Mouse (Mus musculus): ENCODE data around the gene Hemgn.

GRCm38 (mm10) chr4:46411489-46411888 lies 1.8 kb downstream of the Hemgn start:
- TF ChIP-seq TBP (IDR thresholded peaks at IDR 0.05; ENCODE audit: low read depth, low read length) (peak; percentile 88), ZC3H11A (IDR thresholded peaks at IDR 0.05; ENCODE audit: low read depth, low read length) (no peak), GATA1 (IDR thresholded peaks at IDR 0.05; ENCODE audit: low read depth, low read length) (no peak), MXI1 (IDR thresholded peaks at IDR 0.05; ENCODE audit: low read depth, low read length) (no peak; the same call in none of the 2 replicates), EP300 (IDR thresholded peaks at IDR 0.05; ENCODE audit: low read depth in 1 of 2, low read length in 2 of 2) (peak; percentile 55 to 56; a peak in 3 of 4 replicates)
